18 mouse cellular contexts compared by ENCODE assay signal in the genomic region with DNA sequence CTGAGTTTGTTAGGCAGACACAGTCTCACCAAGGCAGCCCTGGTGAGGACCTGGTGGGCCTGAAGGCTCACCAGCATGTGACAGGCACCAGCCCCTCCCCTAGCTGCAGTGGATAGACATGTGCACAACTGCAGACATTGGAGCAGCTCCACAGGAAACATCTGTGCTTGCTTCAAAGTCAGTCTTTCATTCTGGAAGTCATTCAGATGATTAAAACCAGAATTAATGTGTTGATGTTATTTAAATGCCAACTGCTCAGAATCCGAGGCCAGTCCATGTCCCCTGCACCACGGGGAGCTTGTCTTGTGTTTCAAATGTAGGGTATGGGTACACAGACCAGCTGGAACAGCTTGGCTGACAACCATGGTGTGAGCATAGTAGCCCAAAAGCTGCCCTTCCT.
DNase-seq lines count a peak whose midpoint lies in the region; ATAC-seq and TF ChIP-seq lines count a peak whose summit lies in the region.
"Had no signal": no experiment of that assay in that cellular context is flagged by ENCODE, and none has a peak within 500 bp of the region (broad histone marks: within the 10 kb centered on the region; RNA-seq: fewer than 3 reads in every experiment).

No protein-coding gene starts in this region.

- H3K4me3 ChIP-seq in hindbrain, postnatal 0 days (ENCODE audit: low read length), result no peak overlapping the region
- H3K4me3 ChIP-seq in hindbrain, embryonic 14.5 days (replicated peaks; ENCODE audit: low read length), result no peak overlapping the region
- no peak overlapping the region for H3K4me3 ChIP-seq in embryonic facial prominence, embryonic 10.5 days
- no peak overlapping the region for H3K4me3 ChIP-seq in limb, embryonic 10.5 days
- H3K4me3 ChIP-seq: heart, embryonic 15.5 days; hindbrain, embryonic 12.5 days; liver, embryonic 15.5 days; megakaryocyte, embryonic 14.5 days; stomach, embryonic 15.5 days had no signal

- H3K4me1 ChIP-seq in hindbrain, postnatal 0 days (ENCODE audit: insufficient read depth, low read length), result no peaks in the 10 kb centered on the region
- H3K4me1 ChIP-seq in hindbrain, embryonic 14.5 days (replicated peaks; ENCODE audit: control insufficient read depth, insufficient read depth, low read length), result no peaks in the 10 kb centered on the region
- peaks cover 12% of the 10 kb centered on the region for H3K4me1 ChIP-seq in embryonic facial prominence, embryonic 10.5 days
- peaks cover 11% of the 10 kb centered on the region for H3K4me1 ChIP-seq in limb, embryonic 10.5 days
- H3K4me1 ChIP-seq: heart, embryonic 15.5 days; liver, embryonic 15.5 days; megakaryocyte, embryonic 14.5 days; stomach, embryonic 15.5 days had no signal

- H3K36me3 ChIP-seq in hindbrain, postnatal 0 days (ENCODE audit: insufficient read depth, low read length), result no peaks in the 10 kb centered on the region
- H3K36me3 ChIP-seq in hindbrain, embryonic 14.5 days (replicated peaks; ENCODE audit: control insufficient read depth, insufficient read depth), result no peaks in the 10 kb centered on the region
- no peaks in the 10 kb centered on the region for H3K36me3 ChIP-seq in embryonic facial prominence, embryonic 10.5 days (replicated peaks)
- H3K36me3 ChIP-seq in limb, embryonic 10.5 days, result no peaks in the 10 kb centered on the region
- H3K36me3 ChIP-seq: heart, embryonic 15.5 days; hindbrain, embryonic 12.5 days; liver, embryonic 15.5 days; stomach, embryonic 15.5 days had no signal

- no peak overlapping the region for H3K4me2 ChIP-seq in hindbrain, postnatal 0 days (ENCODE audit: low read depth, low read length)
- no peak overlapping the region for H3K4me2 ChIP-seq in hindbrain, embryonic 14.5 days (replicated peaks)
- H3K4me2 ChIP-seq: heart, embryonic 15.5 days; hindbrain, embryonic 12.5 days; liver, embryonic 15.5 days; stomach, embryonic 15.5 days had no signal

- H3K9ac ChIP-seq in hindbrain, postnatal 0 days (replicated peaks; ENCODE audit: low read length), result no peak overlapping the region
- no peak overlapping the region for H3K9ac ChIP-seq in hindbrain, embryonic 14.5 days
- H3K9ac ChIP-seq: heart, embryonic 15.5 days; hindbrain, embryonic 12.5 days; liver, embryonic 15.5 days; stomach, embryonic 15.5 days had no signal

- DNase-seq in hindbrain, postnatal 0 days (ENCODE audit: low spot score), result no peak
- DNase-seq in hindbrain, embryonic 14.5 days (ENCODE audit: low spot score), result no peak
- peak; percentile 39 for DNase-seq in brain, embryonic 14.5 days (ENCODE audit: low read depth)
- peak; percentile 31 for DNase-seq in embryonic facial prominence, embryonic 10.5 days (ENCODE audit: low spot score)
- no peak for DNase-seq in limb, embryonic 10.5 days (ENCODE audit: low spot score)
- no peak for DNase-seq in layer of hippocampus, adult 9-10 months (ENCODE audit: low spot score)
- no peak for DNase-seq in right cerebral cortex, adult 18-20 months
- DNase-seq: adrenal gland, postnatal 10 days; heart, adult 18-20 months; kidney, adult 11 months; kidney, postnatal 25 days; thymus, postnatal 25 days had no signal

- H3K9me3 ChIP-seq in hindbrain, postnatal 0 days (ENCODE audit: low read length), result no peaks in the 10 kb centered on the region
- H3K9me3 ChIP-seq in hindbrain, embryonic 14.5 days (ENCODE audit: control insufficient read depth, low read length), result no peaks in the 10 kb centered on the region
- no peaks in the 10 kb centered on the region for H3K9me3 ChIP-seq in embryonic facial prominence, embryonic 10.5 days
- H3K9me3 ChIP-seq in limb, embryonic 10.5 days (replicated peaks), result no peaks in the 10 kb centered on the region
- H3K9me3 ChIP-seq: heart, embryonic 15.5 days; hindbrain, embryonic 12.5 days; liver, embryonic 15.5 days; stomach, embryonic 15.5 days had no signal

- no peaks in the 10 kb centered on the region for H3K27me3 ChIP-seq in hindbrain, postnatal 0 days (ENCODE audit: insufficient read depth, low read length)
- no peaks in the 10 kb centered on the region for H3K27me3 ChIP-seq in hindbrain, embryonic 14.5 days (ENCODE audit: control insufficient read depth, insufficient read depth, low read length)
- no peaks in the 10 kb centered on the region for H3K27me3 ChIP-seq in embryonic facial prominence, embryonic 10.5 days (replicated peaks; ENCODE audit: low read depth, poor library complexity, severe bottlenecking)
- H3K27me3 ChIP-seq in limb, embryonic 10.5 days (ENCODE audit: low read depth, poor library complexity, severe bottlenecking), result no peaks in the 10 kb centered on the region
- H3K27me3 ChIP-seq: heart, embryonic 15.5 days; hindbrain, embryonic 12.5 days; liver, embryonic 15.5 days; megakaryocyte, embryonic 14.5 days; stomach, embryonic 15.5 days had no signal

- no peak for ATAC-seq in hindbrain, postnatal 0 days
- ATAC-seq in hindbrain, embryonic 14.5 days (ENCODE audit: low FRiP score), result no peak
- ATAC-seq: CD4-positive, CD25-positive, alpha-beta regulatory T cell, adult 4 months had no signal

- TF ChIP-seq POLR2A in brain, embryonic 14.5 days (IDR thresholded peaks at IDR 0.05; ENCODE audit: borderline replicate concordance, extremely low read depth, insufficient read depth, insufficient read length, poor library complexity, severe bottlenecking), result no peak

- WGBS in hindbrain, postnatal 0 days, result 19% methylated on average over 2 of the region's 2 CpGs
- 53% methylated on average over 2 of the region's 2 CpGs for WGBS in hindbrain, embryonic 14.5 days
- WGBS in embryonic facial prominence, embryonic 10.5 days, result 30% methylated on average over 2 of the region's 2 CpGs
- WGBS in limb, embryonic 10.5 days, result 41% methylated on average over 2 of the region's 2 CpGs

- H3K27ac ChIP-seq in hindbrain, postnatal 0 days, result peak overlapping the region; percentile 7; the same call in 1 of the 2 replicates
- H3K27ac ChIP-seq in hindbrain, embryonic 14.5 days, result no peak overlapping the region
- 0 out of 2 replicates have a peak overlapping the region, but pooled peaks have one; percentile 30 for H3K27ac ChIP-seq in embryonic facial prominence, embryonic 10.5 days (replicated peaks)
- peak overlapping the region; percentile 64; the same call in 1 of the 2 replicates for H3K27ac ChIP-seq in limb, embryonic 10.5 days
- H3K27ac ChIP-seq: heart, embryonic 15.5 days; hindbrain, embryonic 12.5 days; liver, embryonic 15.5 days; stomach, embryonic 15.5 days had no signal

- no peak for TF ChIP-seq CTCF in hindbrain, postnatal 0 days (IDR thresholded peaks at IDR 0.05; ENCODE audit: low read depth)
- no peak for TF ChIP-seq CTCF in brain, embryonic 14.5 days (IDR thresholded peaks at IDR 0.05; ENCODE audit: borderline replicate concordance, extremely low read depth, insufficient read depth, insufficient read length)

Comparison
In these comparisons a context has a peak if more than half of its experiments do, and no peak if none do; other contexts are left out.
1. DNase-seq: peak in brain, embryonic 14.5 days (single experiment) and embryonic facial prominence, embryonic 10.5 days (single experiment); none in hindbrain, postnatal 0 days (single experiment), hindbrain, embryonic 14.5 days (single experiment), limb, embryonic 10.5 days (single experiment), layer of hippocampus, adult 9-10 months (single experiment) and right cerebral cortex, adult 18-20 months (single experiment).